Mouse (Mus musculus) thymus, postnatal 14 days (tissue): Measurements from ENCODE around the gene Hnrnpul1.
A peak's percentile ranks its signal among the peaks of the same experiment; 100 is the strongest.

Source experiments
- DNase-seq: peaks from one replicate; pipeline ENCODE4 v3.0.0; 2021

The Hnrnpul1 gene

GRCm38 (mm10) chr7:25718788-25719417 lies 35.7 kb downstream of the Hnrnpul1 start, which contains the start of gene Ccdc97:
Gene Ccdc97 (minus strand): TSS chr7:25719088.
- DNase-seq, result peak; percentile 92

- DNase-seq, result no peak
Measured at GRCm38 (mm10) chr7:25717478-25717877, 37.1 kb downstream of the Hnrnpul1 start.

GRCm38 (mm10) chr7:25715731-25716271 lies 38.8 kb downstream of the Hnrnpul1 start:
- DNase-seq, result no peak

GRCm38 (mm10) chr7:25714581-25714980 lies 40.0 kb downstream of the Hnrnpul1 start:
- no peak for DNase-seq

GRCm38 (mm10) chr7:25712801-25713200 lies 41.8 kb downstream of the Hnrnpul1 start:
- DNase-seq, result no peak

- DNase-seq, result no peak
Measured at GRCm38 (mm10) chr7:25711731-25712197, 42.8 kb downstream of the Hnrnpul1 start.

GRCm38 (mm10) chr7:25711165-25711564 lies 43.4 kb downstream of the Hnrnpul1 start:
- no peak for DNase-seq

GRCm38 (mm10) chr7:25710519-25711130 lies 43.9 kb downstream of the Hnrnpul1 start:
- DNase-seq, result no peak

- no peak for DNase-seq
Measured at GRCm38 (mm10) chr7:25709961-25710360, 44.6 kb downstream of the Hnrnpul1 start.

- no peak for DNase-seq
Measured at GRCm38 (mm10) chr7:25707581-25708292, 46.8 kb downstream of the Hnrnpul1 start.

GRCm38 (mm10) chr7:25706578-25707170 lies 47.9 kb downstream of the Hnrnpul1 start:
- DNase-seq, result no peak

- DNase-seq, result no peak
Measured at GRCm38 (mm10) chr7:25705801-25706251, 48.7 kb downstream of the Hnrnpul1 start.

- DNase-seq, result no peak
Measured at GRCm38 (mm10) chr7:25704716-25705364, 49.7 kb downstream of the Hnrnpul1 start.

GRCm38 (mm10) chr7:25703793-25704494 lies 50.6 kb downstream of the Hnrnpul1 start:
- no peak for DNase-seq

- DNase-seq, result no peak
Measured at GRCm38 (mm10) chr7:25702350-25702749, 52.2 kb downstream of the Hnrnpul1 start.

GRCm38 (mm10) chr7:25700732-25701131 lies 53.8 kb downstream of the Hnrnpul1 start:
- no peak for DNase-seq

GRCm38 (mm10) chr7:25699851-25700250 lies 54.7 kb downstream of the Hnrnpul1 start:
- DNase-seq, result no peak

GRCm38 (mm10) chr7:25694104-25694503 lies 60.5 kb downstream of the Hnrnpul1 start:
- DNase-seq, result no peak

GRCm38 (mm10) chr7:25690051-25690450 lies 64.5 kb downstream of the Hnrnpul1 start:
- DNase-seq, result no peak

GRCm38 (mm10) chr7:25689603-25690021 lies 64.9 kb downstream of the Hnrnpul1 start:
- peak; percentile 48 for DNase-seq

GRCm38 (mm10) chr7:25688810-25689586 lies 65.6 kb downstream of the Hnrnpul1 start:
- peak; percentile 85 for DNase-seq
